Mouse (Mus musculus) MEL (cell line): Measurements from ENCODE around the gene Diras2. TPM values are rescaled to one million over a fixed set of nuclear protein-coding genes. Genes with fewer than 3 reads are reported as not detected.

ENCODE experiments used
- DNase-seq: peaks from one replicate; pipeline ENCODE4 v3.0.0; 2011; ENCODE audit warnings: low read depth, low spot score
- H3K27ac ChIP-seq: 2 replicates; pipeline ENCODE4 v1.5.1; 2012; ENCODE audit warnings: low read depth, mild to moderate bottlenecking, control low read depth, low read length, moderate library complexity; ENCODE audit not compliant: control insufficient read depth
- H3K27me3 ChIP-seq, 2 experiments: fragments of 150-350 bp in 1 of 2; sonication (generic) in 1 of 2; 2 replicates each; pipeline ENCODE4 v1.6.1; 2012; ENCODE audit warnings: low read length in 2 of 2, mild to moderate bottlenecking in 2 of 2, improper control_type of control experiment in 1 of 2, moderate library complexity in 1 of 2; ENCODE audit not compliant: insufficient read depth in 2 of 2, control insufficient read depth in 1 of 2
- H3K36me3 ChIP-seq, 2 experiments: 2 replicates each; pipeline ENCODE4 v1.6.1; 2012 to 2014; ENCODE audit warnings: low read length in 2 of 2, improper control_type of control experiment in 1 of 2, inconsistent platforms in 1 of 2, mild to moderate bottlenecking in 1 of 2; ENCODE audit not compliant: insufficient read depth in 2 of 2, control insufficient read depth in 1 of 2
- H3K4me1 ChIP-seq, 2 experiments: fragments of 150-350 bp in 1 of 2; sonication (generic) in 1 of 2; 2 replicates each; pipeline ENCODE4 v1.6.1; 2012; ENCODE audit warnings: low read length in 2 of 2, improper control_type of control experiment in 1 of 2, mild to moderate bottlenecking in 1 of 2; ENCODE audit not compliant: insufficient read depth in 2 of 2, control insufficient read depth in 1 of 2
- H3K4me3 ChIP-seq, 2 experiments: fragments of 150-350 bp in 1 of 2; sonication (generic) in 1 of 2; 2 replicates each; pipeline ENCODE4 v1.5.1; 2012; ENCODE audit warnings: low read depth in 2 of 2, low read length in 2 of 2, mild to moderate bottlenecking in 2 of 2, moderate library complexity in 2 of 2, control low read depth in 1 of 2, improper control_type of control experiment in 1 of 2; ENCODE audit not compliant: control insufficient read depth in 1 of 2, insufficient read depth in 1 of 2
- H3K79me2 ChIP-seq: 2 replicates; pipeline ENCODE4 v1.6.1; 2012; ENCODE audit warnings: mild to moderate bottlenecking, low read length, moderate library complexity; ENCODE audit not compliant: control insufficient read depth, poor library complexity, insufficient read depth
- H3K9ac ChIP-seq: 2 replicates; pipeline ENCODE4 v1.6.1; 2012; ENCODE audit warnings: low read depth, mild to moderate bottlenecking, control low read depth, low read length, moderate library complexity; ENCODE audit not compliant: control insufficient read depth, poor library complexity, severe bottlenecking
- H3K9me3 ChIP-seq: fragments of 150-350 bp; sonication (generic); replicated peaks from 2 replicates; pipeline ENCODE4 v1.6.1; 2012; ENCODE audit warnings: mild to moderate bottlenecking, low read length, improper control_type of control experiment, moderate library complexity; ENCODE audit not compliant: insufficient read depth
- BHLHE40 ChIP-seq: IDR thresholded peaks from 2 replicates; pipeline ENCODE4 v1.6.1; 2012; ENCODE audit warnings: low read depth, mild to moderate bottlenecking, inconsistent platforms, low read length, improper control_type of control experiment, borderline replicate concordance
- ELF1 ChIP-seq: IDR thresholded peaks from 2 replicates; pipeline ENCODE4 v1.6.1; 2014; ENCODE audit warnings: low read depth, mild to moderate bottlenecking, inconsistent platforms, low read length, improper control_type of control experiment, moderate library complexity
- EP300 ChIP-seq, 2 experiments: IDR thresholded peaks; 2 replicates each; pipeline ENCODE4 v1.6.1; 2011; ENCODE audit warnings: improper control_type of control experiment in 2 of 2, low read length in 2 of 2, low read depth in 1 of 2, mild to moderate bottlenecking in 1 of 2
- GATA1 ChIP-seq: IDR thresholded peaks from 2 replicates; pipeline ENCODE4 v1.6.1; 2011; ENCODE audit warnings: low read depth, low read length, improper control_type of control experiment
- HCFC1 ChIP-seq: IDR thresholded peaks from 2 replicates; pipeline ENCODE4 v1.6.1; 2012; ENCODE audit warnings: low read depth, mild to moderate bottlenecking, inconsistent platforms, low read length, improper control_type of control experiment, moderate library complexity
- JUND ChIP-seq: IDR thresholded peaks from 2 replicates; pipeline ENCODE4 v1.6.1; 2011; ENCODE audit warnings: low read depth, mild to moderate bottlenecking, improper control_type of control experiment, low read length
- KAT2A ChIP-seq: conservative IDR thresholded peaks from 2 replicates; pipeline ENCODE4 v1.6.1; 2012; ENCODE audit warnings: low read depth, low read length, improper control_type of control experiment, inconsistent platforms
- MAFK ChIP-seq: IDR thresholded peaks from 2 replicates; pipeline ENCODE4 v1.6.1; 2011; ENCODE audit warnings: low read depth, mild to moderate bottlenecking, low read length, improper control_type of control experiment, borderline replicate concordance
- MAX ChIP-seq: IDR thresholded peaks from 2 replicates; pipeline ENCODE4 v1.6.1; 2011; ENCODE audit warnings: low read length, improper control_type of control experiment
- MAZ ChIP-seq: IDR thresholded peaks from 2 replicates; pipeline ENCODE4 v1.6.1; 2012; ENCODE audit warnings: low read depth, mild to moderate bottlenecking, inconsistent platforms, low read length, improper control_type of control experiment
- MEF2A ChIP-seq: IDR thresholded peaks from 2 replicates; pipeline ENCODE4 v1.6.1; 2014; ENCODE audit warnings: low read depth, mild to moderate bottlenecking, inconsistent platforms, low read length, improper control_type of control experiment; ENCODE audit not compliant: poor library complexity, insufficient replicate concordance, severe bottlenecking; ENCODE audit errors: extremely low read depth
- MXI1 ChIP-seq: IDR thresholded peaks from 2 replicates; pipeline ENCODE4 v1.6.1; 2011; ENCODE audit warnings: mild to moderate bottlenecking, low read depth, low read length, improper control_type of control experiment
- MYC ChIP-seq: IDR thresholded peaks from 2 replicates; pipeline ENCODE4 v1.6.1; 2011; ENCODE audit warnings: low read depth, mild to moderate bottlenecking, low read length, improper control_type of control experiment, moderate library complexity
- NELFE ChIP-seq: IDR thresholded peaks from 2 replicates; pipeline ENCODE4 v1.6.1; 2011; ENCODE audit warnings: low read depth, low read length, improper control_type of control experiment
- NRF1 ChIP-seq: IDR thresholded peaks from 2 replicates; pipeline ENCODE4 v1.6.1; 2014; ENCODE audit warnings: low read depth, mild to moderate bottlenecking, inconsistent platforms, low read length, improper control_type of control experiment, moderate library complexity; ENCODE audit not compliant: poor library complexity, insufficient read depth, severe bottlenecking
- POLR2A ChIP-seq, 2 experiments: IDR thresholded peaks; 2 replicates each; pipeline ENCODE4 v1.6.1; 2011 to 2012; ENCODE audit warnings: low read length in 2 of 2, mild to moderate bottlenecking in 2 of 2, control low read depth in 1 of 2, improper control_type of control experiment in 1 of 2, low read depth in 1 of 2, moderate library complexity in 1 of 2; ENCODE audit not compliant: control insufficient read depth in 1 of 2, insufficient read depth in 1 of 2, poor library complexity in 1 of 2
- POLR2AphosphoS2 ChIP-seq: IDR thresholded peaks from 2 replicates; pipeline ENCODE4 v1.6.1; 2011; ENCODE audit warnings: low read length, improper control_type of control experiment
- RCOR1 ChIP-seq: IDR thresholded peaks from 2 replicates; pipeline ENCODE4 v1.6.1; 2012; ENCODE audit warnings: low read depth, mild to moderate bottlenecking, inconsistent platforms, low read length, improper control_type of control experiment
- SIN3A ChIP-seq: IDR thresholded peaks from 2 replicates; pipeline ENCODE4 v1.6.1; 2012; ENCODE audit warnings: low read length, improper control_type of control experiment, inconsistent platforms
- SMC3 ChIP-seq: IDR thresholded peaks from 2 replicates; pipeline ENCODE4 v1.6.1; 2011; ENCODE audit warnings: low read depth, low read length, improper control_type of control experiment
- TBP ChIP-seq: IDR thresholded peaks from 2 replicates; pipeline ENCODE4 v1.8.0; 2011; ENCODE audit warnings: low read depth, low read length, improper control_type of control experiment
- TCF12 ChIP-seq: IDR thresholded peaks from 2 replicates; pipeline ENCODE4 v1.6.1; 2014; ENCODE audit warnings: low read depth, mild to moderate bottlenecking, inconsistent platforms, low read length, improper control_type of control experiment, moderate library complexity
- USF2 ChIP-seq, 2 experiments: IDR thresholded peaks; 2 replicates each; pipeline ENCODE4 v1.6.1; 2011 to 2012; ENCODE audit warnings: improper control_type of control experiment in 2 of 2, low read length in 2 of 2, borderline replicate concordance in 1 of 2, inconsistent platforms in 1 of 2, low read depth in 1 of 2, mild to moderate bottlenecking in 1 of 2; ENCODE audit not compliant: insufficient read depth in 1 of 2
- ZMIZ1 ChIP-seq: IDR thresholded peaks from 2 replicates; pipeline ENCODE4 v1.6.1; 2012; ENCODE audit warnings: low read depth, mild to moderate bottlenecking, inconsistent platforms, low read length, improper control_type of control experiment, moderate library complexity
- polyA plus RNA-seq, 2 experiments: library from polyadenylated mRNA; stranded (reverse) in 1 of 2; unstranded in 1 of 2; fragments of >175 nt in 1 of 2; fragments of >200 nt in 1 of 2; gene quantifications; 2 replicates each; pipeline versions ENCODE4 v1.2.1 to v1.2.4; 2012; ENCODE audit warnings: low replicate concordance in 2 of 2, low read depth in 1 of 2; ENCODE audit not compliant: insufficient read length in 2 of 2, insufficient read depth in 1 of 2, missing spikeins in 1 of 2
- total RNA-seq: library from RNA; depleted of rRNA; stranded (reverse); fragments of 300-350 nt; gene quantifications from 2 replicates; pipeline ENCODE4 v1.2.3, GENCODE M21; 2012

Gene Diras2
- total and polyA plus RNA-seq, 3 experiments, result not detected

DNA sequence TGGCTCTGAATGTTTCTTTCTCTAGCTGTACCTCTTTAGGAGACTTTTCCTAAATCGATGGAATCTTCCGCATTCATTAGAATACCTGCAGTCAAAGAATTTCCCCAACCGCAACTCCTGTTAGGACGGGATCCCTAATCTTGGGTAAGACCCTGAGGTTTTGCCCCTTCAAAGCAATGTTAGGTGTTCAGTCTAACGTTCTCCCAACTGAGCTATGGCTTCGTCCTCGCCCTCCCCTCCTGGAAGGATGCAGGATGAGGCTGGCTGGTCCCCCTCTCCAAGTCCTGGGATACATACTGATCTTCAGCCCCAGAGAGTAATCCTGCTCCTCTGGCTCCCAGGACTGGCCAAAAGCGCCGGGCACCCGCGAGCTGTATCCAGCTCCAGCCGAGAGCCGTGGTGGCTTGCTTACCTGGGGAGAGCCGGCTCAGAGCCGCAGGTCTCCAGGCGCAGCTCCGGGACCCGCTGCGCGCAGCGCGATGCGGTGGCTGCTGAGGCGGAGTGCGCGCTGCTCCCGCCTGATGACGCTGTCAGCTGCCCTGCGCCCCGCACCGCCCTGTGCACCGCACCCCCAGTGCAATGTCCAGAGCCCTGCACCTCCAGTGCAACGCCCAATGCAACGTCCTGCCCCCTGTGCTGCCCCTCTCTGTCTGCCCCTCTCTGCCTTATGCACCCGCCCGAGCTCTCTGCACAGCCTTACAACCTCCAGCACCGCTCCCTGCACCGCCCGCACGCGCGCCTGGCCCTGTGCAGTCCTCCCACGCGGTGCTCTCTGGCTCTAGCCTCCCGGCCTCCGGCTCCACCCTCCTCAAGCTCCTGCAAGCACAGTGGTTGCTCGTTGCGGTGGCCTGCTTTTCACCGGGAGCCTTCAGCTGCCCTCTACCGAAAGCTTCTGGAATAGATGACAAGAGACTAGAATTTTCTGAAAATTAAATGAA is 802 bp downstream of the Diras2 start:
- no peaks in the 10 kb centered on the region for H3K79me2 ChIP-seq
- H3K9me3 ChIP-seq, result no peaks in the 10 kb centered on the region
- H3K4me3 ChIP-seq, result no peak overlapping the region
- no peaks in the 10 kb centered on the region for H3K27me3 ChIP-seq
- TF ChIP-seq ZMIZ1, result no peak
- TF ChIP-seq POLR2AphosphoS2, result no peak
- no peak for TF ChIP-seq MAX
- TF ChIP-seq NELFE, result no peak
- no peak for TF ChIP-seq TBP
- TF ChIP-seq GATA1, result no peak
- no peak for TF ChIP-seq POLR2A (IDR thresholded peaks at IDR 0.05; ENCODE audit: control insufficient read depth in 1 of 2, insufficient read depth in 1 of 2, low read depth in 1 of 2, low read length in 2 of 2, poor library complexity in 1 of 2)
- TF ChIP-seq KAT2A, result no peak
- TF ChIP-seq USF2 (IDR thresholded peaks at IDR 0.05; ENCODE audit: borderline replicate concordance in 1 of 2, insufficient read depth in 1 of 2, low read depth in 1 of 2, low read length in 2 of 2), result no peak
- TF ChIP-seq JUND, result no peak
- no peak for TF ChIP-seq SIN3A
- TF ChIP-seq BHLHE40, result no peak
- no peak for TF ChIP-seq EP300 (IDR thresholded peaks at IDR 0.05; ENCODE audit: low read depth in 1 of 2, low read length in 2 of 2)
- no peaks in the 10 kb centered on the region for H3K36me3 ChIP-seq
- H3K27ac ChIP-seq, result no peak overlapping the region
- H3K9ac ChIP-seq, result no peak overlapping the region
- no peaks in the 10 kb centered on the region for H3K4me1 ChIP-seq
- no peak for DNase-seq

- Histone ChIP-seq H3K27ac (no peak overlapping the region), H3K9ac (no peak overlapping the region), H3K36me3 (no peaks in the 10 kb centered on the region), H3K79me2 (no peaks in the 10 kb centered on the region), H3K4me3 (no peak overlapping the region), H3K9me3 (no peaks in the 10 kb centered on the region), H3K4me1 (no peaks in the 10 kb centered on the region), H3K27me3 (no peaks in the 10 kb centered on the region)
- TF ChIP-seq MYC, result no peak
- TF ChIP-seq ELF1, result no peak
- TF ChIP-seq EP300 (IDR thresholded peaks at IDR 0.05; ENCODE audit: low read depth in 1 of 2, low read length in 2 of 2), result no peak
- no peak for TF ChIP-seq MXI1
- no peak for TF ChIP-seq HCFC1
- TF ChIP-seq BHLHE40, result no peak
- no peak for TF ChIP-seq NRF1
- no peak for TF ChIP-seq SMC3
- TF ChIP-seq TBP, result no peak
- TF ChIP-seq MEF2A, result no peak
- no peak for TF ChIP-seq MAFK
- TF ChIP-seq KAT2A, result no peak
- no peak for TF ChIP-seq MAZ
- no peak for TF ChIP-seq RCOR1
- TF ChIP-seq USF2 (IDR thresholded peaks at IDR 0.05; ENCODE audit: borderline replicate concordance in 1 of 2, insufficient read depth in 1 of 2, low read depth in 1 of 2, low read length in 2 of 2), result no peak
- no peak for TF ChIP-seq TCF12
- DNase-seq, result no peak
Observed at GRCm38 (mm10) chr13:52529188-52529972, 1.7 kb downstream of the Diras2 start.
